Mouse (Mus musculus) lung, embryonic 14.5 days (tissue): Measurements from ENCODE around the gene Tbata. TPM values are rescaled to one million over a fixed set of nuclear protein-coding genes. Genes with fewer than 3 reads are reported as not detected.
A peak's percentile ranks its signal among the peaks of the same experiment; 100 is the strongest.

Experiments used
- ATAC-seq: fragments of 200-750 bp; cut with Nextera tagmentation; 2 replicates; pipeline ENCODE4 v1.8.0; 2017; ENCODE audit warnings: mild to moderate bottlenecking, moderate TSS enrichment, moderate library complexity; ENCODE audit not compliant: insufficient read depth
- DNase-seq: peaks from one replicate; pipeline ENCODE4 v3.0.0-alpha.2; 2015
- H3K27ac ChIP-seq: fragments of 300-500 bp; sonication (generic); 2 replicates; pipeline ENCODE4 v1.5.1; 2014; ENCODE audit warnings: low read depth, mild to moderate bottlenecking, moderate library complexity
- H3K27me3 ChIP-seq: fragments of 300-500 bp; sonication (generic); 2 replicates; pipeline ENCODE4 v1.6.1; 2014; ENCODE audit warnings: low read length, control low read depth; ENCODE audit not compliant: insufficient read depth
- H3K36me3 ChIP-seq: fragments of 300-500 bp; sonication (generic); 2 replicates; pipeline ENCODE4 v1.6.1; 2014; ENCODE audit warnings: control low read depth; ENCODE audit not compliant: insufficient read depth
- H3K4me1 ChIP-seq: fragments of 300-500 bp; sonication (generic); 2 replicates; pipeline ENCODE4 v1.6.1; 2014; ENCODE audit warnings: antibody characterized with exemption, control low read depth; ENCODE audit not compliant: insufficient read depth
- H3K4me2 ChIP-seq: fragments of 300-500 bp; sonication (generic); 2 replicates; pipeline ENCODE4 v1.6.1; 2014; ENCODE audit warnings: mild to moderate bottlenecking
- H3K4me3 ChIP-seq: fragments of 300-500 bp; sonication (generic); 2 replicates; pipeline ENCODE4 v1.5.1; 2014; ENCODE audit warnings: low read depth, low read length
- H3K9ac ChIP-seq: fragments of 300-500 bp; sonication (generic); 2 replicates; pipeline ENCODE4 v1.6.1; 2014
- H3K9me3 ChIP-seq: fragments of 300-500 bp; sonication (generic); 2 replicates; pipeline ENCODE4 v1.6.1; 2016; ENCODE audit warnings: low read depth, low read length, control low read depth
- CTCF ChIP-seq: IDR thresholded peaks from 2 replicates; pipeline ENCODE4 v1.5.1; 2016; ENCODE audit warnings: antibody characterized with exemption, low read depth
- WGBS: fragments of 180-500 bp; shearing (Covaris S2); extraction: QIAGEN DNeasy Blood & Tissue Kit; methylation state at CpG from one replicate; pipeline ENCODE4 v1.1.7; 2014; 5-methylcytosine and 5-hydroxymethylcytosine counted together
- polyA plus RNA-seq: library from polyadenylated mRNA; unstranded; fragments of >200 nt; fragmentation: Nextera tagmentation; extraction: Ambion mirVana; gene quantifications from 2 replicates; pipeline ENCODE4 v1.2.1, GENCODE M21; 2014

Tbata gene
- polyA plus RNA-seq, 1 experiment from 2014 or later = 1.4 TPM

DNA sequence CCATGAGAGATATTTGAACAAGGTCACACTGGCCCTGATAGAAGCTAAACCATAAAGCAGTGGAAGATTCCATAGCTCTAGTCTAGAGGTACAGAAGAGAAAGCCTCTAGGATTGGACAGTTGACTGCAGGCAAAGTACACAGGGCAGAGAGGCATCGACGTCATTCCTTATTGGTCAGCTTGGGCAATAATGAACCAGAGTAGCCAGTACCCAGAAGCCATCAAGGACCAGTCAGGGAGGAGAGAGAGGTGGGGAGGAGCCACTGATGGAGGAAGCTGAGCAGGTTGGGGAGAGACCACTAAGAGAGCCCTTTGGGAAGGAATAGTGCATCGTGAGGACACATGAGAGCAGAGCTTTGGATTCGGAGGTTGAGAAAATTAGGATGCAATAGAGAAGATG is 6.0 kb downstream of the Tbata start:
- WGBS = 80% methylated on average over 4 of the region's 4 CpGs
- H3K36me3 ChIP-seq = no peaks in the 10 kb centered on the region

DNA sequence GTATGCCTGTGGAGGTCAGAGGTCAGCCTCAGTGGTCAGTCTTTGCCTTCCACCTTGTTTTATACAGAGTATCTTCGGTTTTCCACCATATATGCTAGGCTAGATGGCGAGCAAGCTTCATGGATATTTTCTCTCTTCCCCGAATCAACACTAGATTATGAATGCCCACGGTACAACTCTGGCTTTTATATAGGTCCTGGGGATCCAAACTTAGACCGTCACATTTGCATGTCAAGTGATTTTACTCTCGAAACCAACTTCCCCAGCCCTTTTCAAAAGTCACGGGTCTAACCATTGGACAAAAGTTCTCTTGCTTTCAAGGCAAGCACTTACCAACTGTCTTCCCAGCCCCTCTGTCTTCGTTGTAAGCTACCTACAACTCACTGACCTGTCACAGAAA is 6.9 kb downstream of the Tbata start:
- no peak overlapping the region for H3K4me2 ChIP-seq
- no peaks in the 10 kb centered on the region for H3K9me3 ChIP-seq
- H3K9ac ChIP-seq = no peak overlapping the region
- no peak for ATAC-seq
- DNase-seq = no peak
- H3K27ac ChIP-seq = no peak overlapping the region
- 85% methylated on average over 8 of the region's 8 CpGs for WGBS
- TF ChIP-seq CTCF = no peak
- H3K36me3 ChIP-seq = no peaks in the 10 kb centered on the region
- peaks cover 11% of the 10 kb centered on the region for H3K4me1 ChIP-seq
- H3K4me3 ChIP-seq = no peak overlapping the region
- no peaks in the 10 kb centered on the region for H3K27me3 ChIP-seq

More for the DNA sequence above, 6.0 kb downstream of the Tbata start:
- Histone ChIP-seq H3K4me1 (peaks cover 11% of the 10 kb centered on the region), H3K27ac (no peak overlapping the region), H3K4me2 (no peak overlapping the region), H3K27me3 (no peaks in the 10 kb centered on the region), H3K9me3 (no peaks in the 10 kb centered on the region), H3K9ac (no peak overlapping the region), H3K4me3 (no peak overlapping the region)
- TF ChIP-seq CTCF = no peak
- ATAC-seq (no peak), DNase-seq (no peak)

DNA sequence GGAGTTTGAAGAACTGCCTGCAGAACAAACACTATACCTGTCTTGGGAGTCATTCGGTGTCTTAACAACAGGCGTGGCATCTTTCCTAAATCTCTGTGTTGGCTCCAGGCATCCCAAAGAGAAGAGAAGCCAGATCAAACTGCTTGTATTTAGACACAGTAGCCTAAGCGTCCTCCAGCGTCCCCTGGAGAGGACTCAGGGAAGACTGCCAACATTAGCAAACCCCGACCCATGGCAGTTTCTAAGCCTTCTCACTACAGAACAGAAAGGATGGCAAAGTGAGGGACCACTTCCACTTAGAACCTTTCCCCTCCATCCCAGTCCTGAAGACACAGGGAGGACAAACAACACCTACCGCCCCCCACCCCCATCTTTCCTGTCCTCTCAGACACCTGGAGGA is 8.2 kb downstream of the Tbata start:
- ATAC-seq (no peak), DNase-seq (peak; percentile 28)
- Histone ChIP-seq H3K4me3 (no peak overlapping the region), H3K9ac (no peak overlapping the region), H3K4me1 (peaks cover 6% of the 10 kb centered on the region), H3K27me3 (no peaks in the 10 kb centered on the region), H3K27ac (no peak overlapping the region), H3K4me2 (no peak overlapping the region), H3K9me3 (no peaks in the 10 kb centered on the region), H3K36me3 (no peaks in the 10 kb centered on the region)
- no peak for TF ChIP-seq CTCF
- 63% methylated on average over 6 of the region's 6 CpGs for WGBS

DNA sequence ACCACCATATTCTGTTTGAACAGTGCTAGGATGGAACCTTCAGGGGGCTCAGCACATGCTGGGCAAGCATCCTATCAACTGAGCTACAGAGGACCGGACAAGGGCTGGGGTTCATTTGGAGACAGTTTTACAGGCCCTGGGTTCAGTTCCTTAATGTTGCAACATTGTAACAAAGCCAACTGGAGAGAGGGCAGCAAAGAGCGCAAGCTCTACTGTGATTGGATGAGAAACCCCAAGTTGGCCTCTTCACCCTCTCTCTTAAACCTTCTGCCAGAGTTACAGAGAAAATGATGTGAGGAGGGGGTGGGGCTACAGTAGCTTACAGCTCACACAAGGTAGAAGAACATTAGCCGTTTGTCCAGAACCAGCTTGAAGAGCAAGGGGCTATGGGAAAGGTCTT is 15.2 kb downstream of the Tbata start:
- no peak overlapping the region for H3K4me2 ChIP-seq
- WGBS = 56% methylated on average over 3 of the region's 3 CpGs
- H3K27me3 ChIP-seq = no peaks in the 10 kb centered on the region
- no peak overlapping the region for H3K27ac ChIP-seq
- no peaks in the 10 kb centered on the region for H3K36me3 ChIP-seq
- H3K4me3 ChIP-seq = no peak overlapping the region
- H3K4me1 ChIP-seq = no peaks in the 10 kb centered on the region
- no peak for ATAC-seq
- H3K9me3 ChIP-seq = no peaks in the 10 kb centered on the region
- no peak overlapping the region for H3K9ac ChIP-seq
- DNase-seq = peak; percentile 30
- TF ChIP-seq CTCF = no peak

DNA sequence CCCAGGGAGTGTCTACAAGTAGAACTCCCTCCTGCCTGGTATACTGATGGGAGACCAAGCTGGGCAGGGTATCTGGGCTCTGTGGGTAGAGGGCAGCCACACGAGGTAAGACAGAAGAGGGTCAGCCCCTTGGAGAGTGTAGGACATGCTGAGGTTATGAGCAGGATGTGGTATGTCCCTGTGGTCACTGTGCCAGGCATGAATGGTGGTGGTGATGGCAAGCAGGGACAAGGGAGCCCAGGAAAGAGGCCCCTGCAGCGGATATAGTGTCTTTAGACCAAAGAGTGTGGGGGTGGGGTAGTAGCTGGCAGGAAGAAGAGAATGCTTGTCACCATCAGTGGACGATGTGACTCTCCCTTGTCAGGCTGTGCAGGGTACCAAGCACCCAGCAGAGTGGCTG is 16.3 kb downstream of the Tbata start:
- no peak overlapping the region for H3K9ac ChIP-seq
- no peak overlapping the region for H3K4me3 ChIP-seq
- H3K36me3 ChIP-seq = no peaks in the 10 kb centered on the region
- no peaks in the 10 kb centered on the region for H3K4me1 ChIP-seq
- 57% methylated on average over 3 of the region's 3 CpGs for WGBS
- no peak for TF ChIP-seq CTCF
- ATAC-seq (no peak), DNase-seq (no peak)
- no peaks in the 10 kb centered on the region for H3K27me3 ChIP-seq
- no peaks in the 10 kb centered on the region for H3K9me3 ChIP-seq
- H3K4me2 ChIP-seq = no peak overlapping the region
- no peak overlapping the region for H3K27ac ChIP-seq

DNA sequence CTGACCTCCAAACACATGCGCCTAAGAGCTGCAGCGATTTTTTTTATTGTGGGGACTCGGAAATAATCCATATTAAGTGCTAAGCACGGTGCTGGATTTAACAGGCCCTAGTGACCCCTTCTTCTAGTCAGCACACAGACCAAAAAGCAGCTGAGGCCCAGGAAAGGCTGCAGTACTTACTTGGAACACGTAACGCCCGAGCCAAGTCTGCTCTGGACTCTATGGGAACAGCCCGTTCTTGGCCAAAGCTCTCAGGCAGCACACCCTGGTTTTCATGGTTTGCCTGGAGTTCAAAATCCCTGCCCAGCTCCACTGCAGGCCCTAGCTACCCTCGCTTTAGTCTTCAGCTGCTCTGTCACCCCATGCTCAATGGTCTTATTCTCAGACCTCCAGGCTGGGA is 22.9 kb downstream of the Tbata start:
- no peak overlapping the region for H3K27ac ChIP-seq
- no peak for ATAC-seq

DNA sequence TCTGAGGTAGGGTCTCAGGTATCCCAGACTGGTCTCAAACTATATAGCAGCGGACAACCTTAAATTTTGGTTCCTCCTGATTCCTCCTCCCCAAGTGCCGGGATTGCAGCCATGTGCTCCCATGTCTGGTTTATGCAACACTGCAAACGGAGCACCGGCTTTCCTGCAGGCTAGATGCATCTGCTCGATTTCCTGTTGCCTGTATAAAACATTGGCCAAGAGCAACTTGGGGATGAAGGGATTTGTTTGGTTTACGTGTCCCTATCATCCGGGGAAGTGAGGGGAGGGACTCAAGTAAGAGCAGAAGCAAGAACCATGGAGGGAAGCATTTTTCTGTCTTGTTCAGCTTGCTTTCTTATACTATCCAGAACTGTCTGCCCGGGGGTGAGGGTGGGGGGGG is 23.5 kb downstream of the Tbata start:
- TF ChIP-seq CTCF = no peak
- no peak overlapping the region for H3K9ac ChIP-seq
- peak; percentile 26 for DNase-seq
- 52% methylated on average over 8 of the region's 8 CpGs for WGBS
- no peaks in the 10 kb centered on the region for H3K36me3 ChIP-seq
- H3K27ac ChIP-seq = no peak overlapping the region
- no peak overlapping the region for H3K4me2 ChIP-seq
- no peak for ATAC-seq
- no peaks in the 10 kb centered on the region for H3K9me3 ChIP-seq
- no peak overlapping the region for H3K4me3 ChIP-seq
- H3K4me1 ChIP-seq = no peaks in the 10 kb centered on the region
- no peaks in the 10 kb centered on the region for H3K27me3 ChIP-seq

More for the DNA sequence above, 22.9 kb downstream of the Tbata start:
- Histone ChIP-seq H3K4me2 (no peak overlapping the region), H3K4me1 (no peaks in the 10 kb centered on the region), H3K9me3 (no peaks in the 10 kb centered on the region), H3K9ac (no peak overlapping the region), H3K4me3 (no peak overlapping the region), H3K36me3 (no peaks in the 10 kb centered on the region), H3K27me3 (no peaks in the 10 kb centered on the region)
- TF ChIP-seq CTCF = no peak
- WGBS = 71% methylated on average over 9 of the region's 9 CpGs
- DNase-seq = no peak

DNA sequence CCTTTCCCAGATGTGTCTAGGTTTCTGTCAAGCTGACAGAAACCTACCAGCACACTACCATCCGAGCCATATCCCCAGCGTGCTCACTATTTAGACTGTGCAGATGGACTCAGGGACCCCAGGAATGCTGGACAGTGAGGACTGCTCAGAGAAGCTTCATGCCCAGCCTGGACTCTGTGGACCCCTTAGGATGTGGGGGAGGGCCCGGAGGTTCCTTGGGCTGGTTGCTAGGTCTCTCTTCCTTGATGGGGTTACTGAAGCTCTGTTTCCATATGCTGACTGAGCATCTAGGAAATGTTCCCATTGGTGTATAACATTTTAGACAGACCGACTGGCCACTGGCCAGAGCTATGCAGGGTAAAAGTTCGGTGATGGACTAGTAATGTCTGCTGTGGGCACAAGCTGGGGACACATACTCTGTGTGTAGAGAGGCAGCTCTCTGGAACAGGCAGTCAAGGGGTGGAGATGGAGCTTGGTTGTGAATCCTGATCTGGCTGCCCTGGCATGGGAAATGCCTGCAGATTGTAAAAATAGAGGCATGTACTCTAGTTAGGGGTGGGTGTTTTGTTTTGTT is 24.1 kb downstream of the Tbata start:
- Histone ChIP-seq H3K9me3 (no peaks in the 10 kb centered on the region), H3K4me2 (no peak overlapping the region), H3K36me3 (no peaks in the 10 kb centered on the region), H3K27me3 (no peaks in the 10 kb centered on the region), H3K9ac (no peak overlapping the region), H3K4me1 (no peaks in the 10 kb centered on the region), H3K4me3 (no peak overlapping the region), H3K27ac (no peak overlapping the region)
- no peak for TF ChIP-seq CTCF
- 73% methylated on average over 5 of the region's 5 CpGs for WGBS
- ATAC-seq = peak; percentile 52; the same call in 1 of the 2 replicates
- peak; percentile 61 for DNase-seq
